Mouse (Mus musculus): ENCODE measurements around the gene Tns1. TPM values are rescaled to one million over a fixed set of nuclear protein-coding genes. Genes with fewer than 3 reads are reported as not detected.
A peak's percentile ranks its signal among the peaks of the same experiment; 100 is the strongest.
"Not testable (repeated sequence)": the region's sequence is repeated elsewhere in the genome, so short reads cannot be mapped to it uniquely, and the experiment has no call there.

Gene Tns1
- 100 to 1,000 TPM; 636 to 666 TPM for total RNA-seq (2021)
- long read RNA-seq, experiment 1, partial matches to known transcripts, result 4 of 146 reads
- long read RNA-seq, experiment 1, other reads (novel, unspliced or antisense), result 142 of 146 reads
- long read RNA-seq, experiment 2, partial matches to known transcripts, result 1 of 77 reads
- long read RNA-seq, experiment 2, other reads (novel, unspliced or antisense), result 76 of 77 reads

DNA sequence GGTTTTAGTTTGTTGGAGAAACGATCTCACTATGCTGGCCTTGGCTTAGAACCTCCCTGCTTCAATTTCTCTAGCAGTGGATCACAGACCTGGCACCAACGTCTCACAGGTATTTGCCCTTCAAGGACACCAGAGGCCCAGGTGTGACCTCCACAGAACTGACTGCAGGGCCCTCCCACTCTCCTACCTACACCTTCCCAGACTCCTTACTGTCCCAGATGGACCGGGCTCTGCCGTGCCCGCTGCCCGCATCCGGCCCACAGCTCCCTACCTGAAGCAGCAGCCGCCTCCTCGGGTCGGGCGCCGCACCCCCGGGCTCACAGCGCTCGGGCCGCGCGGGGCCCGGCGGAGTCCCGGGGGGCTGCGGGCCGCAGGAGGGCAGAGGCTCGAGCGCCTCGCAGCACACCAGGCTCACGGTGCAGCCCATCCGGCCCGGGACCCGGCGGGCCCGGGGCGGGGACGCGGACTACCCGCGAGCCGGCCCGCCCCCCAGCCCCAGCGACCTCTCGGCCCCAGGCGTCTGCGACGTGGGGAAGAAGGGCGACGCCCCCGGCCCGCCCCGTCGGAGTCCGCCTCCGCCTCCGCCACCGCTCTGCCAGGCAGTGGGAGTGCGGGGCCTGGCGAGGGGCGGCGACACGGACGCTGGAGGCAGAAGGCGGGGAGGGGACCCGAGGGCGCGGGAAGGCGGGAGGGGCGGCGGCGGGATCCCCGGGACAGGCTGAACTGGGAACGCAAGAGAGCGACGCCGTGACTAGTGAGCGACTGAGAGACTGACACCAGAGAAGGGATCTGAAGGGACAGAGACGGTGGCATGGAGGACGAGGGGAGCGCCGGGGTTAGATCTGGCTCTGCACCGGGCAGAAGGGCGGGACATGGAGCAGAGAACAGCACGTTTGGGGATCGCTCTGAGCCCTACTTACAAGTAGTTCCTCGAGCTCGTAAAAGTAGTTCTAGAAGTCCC, at the start of gene Tns1:
Tns1 (minus strand) TSS at position 429 of the 961 bp plus-strand sequence.
- DNase-seq, result peak; percentile 61 to 64

DNA sequence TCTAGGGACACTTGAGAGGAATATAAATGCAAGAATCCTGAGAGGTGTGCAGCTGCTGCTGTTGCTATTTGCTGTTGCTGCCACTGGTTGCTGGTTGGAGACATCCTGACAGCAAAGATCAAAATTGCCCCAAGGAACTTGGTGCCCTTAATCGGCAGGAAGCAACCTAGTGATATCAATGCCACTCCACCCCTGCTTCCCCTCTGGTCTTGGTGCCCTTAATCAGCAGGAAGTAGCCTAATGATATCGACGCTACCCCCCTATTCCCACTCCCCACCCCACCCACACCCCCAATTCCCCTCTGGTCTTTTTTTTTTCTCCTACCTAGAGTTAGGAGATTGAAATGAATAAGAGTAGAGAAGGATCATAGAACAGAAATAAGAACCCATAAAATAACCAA, 48.5 kb upstream of the Tns1 start:
- DNase-seq, result no peak

DNA sequence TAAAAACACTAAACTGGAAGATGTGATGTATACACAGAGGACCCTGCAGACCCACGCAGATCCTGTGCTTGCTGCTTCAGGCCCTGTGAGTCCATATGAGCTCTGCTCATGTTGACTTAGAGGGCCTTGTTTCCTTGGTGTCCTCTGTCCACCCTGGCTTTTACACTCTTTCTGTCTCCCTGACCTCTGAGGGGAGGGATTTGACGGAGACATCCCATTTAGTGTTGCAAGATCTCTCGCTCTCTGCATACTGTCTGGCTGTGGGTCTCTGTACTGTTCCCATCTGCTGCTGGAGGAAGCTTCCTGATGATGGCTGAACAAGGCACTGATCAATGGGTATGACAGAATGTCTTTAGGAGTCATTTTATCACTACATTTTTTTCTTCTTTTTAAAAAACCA, 45.5 kb upstream of the Tns1 start:
- no peak for DNase-seq

DNA sequence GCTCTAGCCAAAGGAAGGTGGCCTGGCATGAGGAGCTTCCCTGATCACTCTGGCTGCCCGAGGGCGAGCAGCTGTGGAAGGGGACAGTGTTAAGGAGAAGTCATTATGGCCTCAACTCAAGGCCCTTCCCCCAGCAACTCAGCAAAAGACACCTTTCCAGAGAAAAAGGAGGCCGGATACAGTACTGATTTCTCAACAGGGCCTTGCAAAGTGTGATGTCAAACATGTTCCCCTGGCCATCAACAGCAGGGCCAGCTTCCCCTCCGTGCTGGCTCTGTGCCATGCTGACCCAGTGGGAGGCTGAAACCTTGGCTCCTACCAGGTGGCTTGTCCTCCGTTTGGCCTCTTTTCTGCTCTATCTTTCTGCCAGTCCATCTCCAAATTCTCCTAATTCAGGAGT, 42.9 kb upstream of the Tns1 start:
- no peak for DNase-seq

DNA sequence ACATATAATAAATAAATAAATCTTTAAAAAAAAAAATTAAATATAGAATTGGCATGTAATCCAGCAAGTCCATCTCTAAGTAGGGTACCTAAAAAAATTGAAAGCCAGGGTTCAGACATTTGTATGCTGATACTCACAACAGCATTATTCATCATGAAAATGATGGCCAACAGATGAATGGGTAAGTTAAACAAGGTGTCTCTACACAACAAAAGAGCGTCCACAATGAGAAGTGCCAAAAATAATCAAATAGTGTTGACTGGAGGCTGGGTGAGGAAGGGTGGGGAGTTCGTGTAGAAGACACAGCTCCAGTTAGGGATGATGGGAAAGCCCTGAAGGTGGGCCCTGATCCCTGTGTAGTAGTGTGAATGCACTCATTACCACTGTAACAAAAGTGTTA, 35.8 kb upstream of the Tns1 start:
- no peak for DNase-seq

DNA sequence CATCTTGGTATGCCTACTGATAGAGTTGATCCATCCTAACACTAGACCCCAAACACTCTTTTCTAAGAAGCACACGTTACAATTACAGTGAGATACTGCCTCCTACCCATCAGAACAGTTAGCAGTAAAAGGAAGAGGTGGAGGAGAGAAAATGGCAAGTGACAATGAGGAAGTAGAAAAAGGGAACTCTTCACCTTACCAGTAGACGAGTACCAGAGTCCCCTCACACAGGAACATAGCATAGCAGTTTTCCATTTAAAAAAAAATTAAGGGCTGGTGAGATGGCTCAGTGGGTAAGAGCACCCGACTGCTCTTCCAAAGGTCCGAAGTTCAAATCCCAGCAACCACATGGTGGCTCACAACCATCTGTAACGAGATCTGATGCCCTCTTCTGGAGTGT, 35.4 kb upstream of the Tns1 start:
- DNase-seq, result not testable (repeated sequence)

DNA sequence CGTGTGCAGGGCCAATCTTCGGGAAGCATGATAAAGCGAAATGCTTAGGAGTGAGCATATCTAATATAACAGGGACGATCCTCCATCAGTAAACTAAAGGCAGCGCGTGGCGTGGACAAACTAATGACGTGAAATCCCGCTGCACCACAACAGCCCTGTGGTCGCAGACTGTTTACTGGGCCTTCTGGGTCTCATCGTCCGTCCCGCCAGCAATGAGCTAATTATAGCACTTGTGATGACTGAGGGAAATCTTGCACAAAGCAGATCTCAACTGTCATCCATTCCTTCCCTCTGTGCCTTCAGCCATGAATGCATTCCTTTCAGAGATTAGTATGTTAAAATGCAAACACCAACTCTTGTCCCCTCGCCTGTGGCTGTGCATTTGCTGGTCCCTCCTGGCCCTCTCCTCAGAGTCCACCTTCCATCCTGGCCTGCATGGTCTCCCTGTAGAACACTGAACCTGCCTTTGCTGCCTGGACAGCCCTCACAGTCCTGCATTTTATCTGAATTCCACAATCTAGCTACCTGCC, 32.2 kb upstream of the Tns1 start:
- no peak for DNase-seq

DNA sequence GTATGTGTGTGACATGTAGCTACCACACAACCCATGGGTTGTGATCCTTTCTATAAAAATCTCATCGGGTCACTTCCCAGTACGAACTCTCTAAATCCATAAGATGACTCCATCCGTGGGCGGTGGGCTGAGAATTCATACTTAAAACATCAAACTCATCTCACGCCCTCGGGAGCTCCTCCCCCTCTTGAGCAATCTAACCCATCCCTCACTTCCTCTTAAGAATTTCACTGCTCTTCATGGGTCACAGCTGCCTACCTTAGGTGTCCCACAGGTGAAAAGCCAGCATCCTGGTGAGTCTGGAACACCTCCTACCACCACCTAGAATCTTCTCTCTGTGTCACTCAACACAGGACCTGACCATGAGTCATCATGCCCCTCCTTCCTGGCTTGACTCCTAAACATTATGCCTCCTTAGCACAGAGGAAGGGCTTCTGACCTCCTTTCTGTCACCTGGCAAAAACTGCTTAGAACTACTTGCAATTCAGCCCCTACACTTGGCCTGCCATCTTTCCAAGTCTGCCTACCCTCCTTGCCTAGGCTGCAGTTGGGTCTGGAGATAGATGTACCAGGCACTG, 31.3 kb upstream of the Tns1 start:
- DNase-seq, result no peak

DNA sequence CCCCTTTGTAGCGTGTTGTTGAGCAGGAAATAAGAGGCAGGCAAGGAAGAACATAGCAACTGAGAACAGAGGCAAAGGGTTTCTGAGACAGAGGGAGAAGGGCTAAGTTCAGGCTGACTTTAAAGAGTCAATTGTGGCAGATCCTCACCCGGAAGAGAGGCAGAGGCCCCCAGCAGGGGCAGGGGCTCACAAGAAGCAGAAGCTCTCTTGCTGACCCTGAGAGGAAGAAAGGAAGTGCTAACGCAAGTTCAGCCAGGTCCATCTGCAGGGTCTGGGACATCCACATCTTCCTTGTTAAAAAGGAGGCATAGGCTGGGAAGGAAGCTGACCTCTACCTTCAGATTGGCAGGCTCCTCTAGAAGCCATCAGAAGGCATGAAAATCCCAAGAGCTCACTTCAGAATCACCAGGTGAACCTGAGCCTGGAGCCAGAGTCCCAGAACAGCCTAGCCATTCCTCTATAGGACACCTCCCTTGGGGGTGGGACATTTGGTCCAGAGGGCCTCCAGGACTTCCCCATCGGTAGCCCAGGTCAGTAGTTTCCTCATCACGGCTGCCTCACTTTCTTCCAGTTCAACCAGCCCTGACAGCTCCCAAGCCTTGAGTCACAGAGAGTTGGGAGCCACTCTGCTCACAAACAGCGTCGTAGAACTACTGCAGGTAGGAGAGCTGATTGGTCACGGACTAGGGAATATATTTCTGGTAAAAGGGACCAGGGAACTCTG, 29.4 kb upstream of the Tns1 start, which contains the start of gene Cxcr2:
Cxcr2 (plus strand) TSS at position 529 of the 724 bp plus-strand sequence.
- DNase-seq, result no peak

DNA sequence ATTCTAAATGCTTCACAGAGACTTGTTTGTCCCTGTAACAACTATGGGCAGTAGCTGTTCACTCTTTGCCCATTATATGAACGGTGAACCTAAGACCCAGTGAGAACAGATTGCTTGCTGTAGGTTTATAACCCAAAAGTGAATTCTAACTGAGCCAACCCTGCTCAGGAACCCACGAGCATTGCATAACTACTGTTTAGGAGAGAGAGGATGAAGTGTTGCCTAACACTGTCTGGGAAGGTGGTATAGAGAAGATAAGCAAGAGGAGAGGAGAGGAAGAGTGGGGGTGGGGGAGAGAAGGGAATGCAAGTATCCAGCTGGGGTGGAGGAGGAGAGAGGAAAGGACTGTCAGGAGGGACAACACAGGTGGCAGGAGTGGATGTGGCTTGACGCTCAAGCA, 26.8 kb upstream of the Tns1 start:
- no peak for DNase-seq

DNA sequence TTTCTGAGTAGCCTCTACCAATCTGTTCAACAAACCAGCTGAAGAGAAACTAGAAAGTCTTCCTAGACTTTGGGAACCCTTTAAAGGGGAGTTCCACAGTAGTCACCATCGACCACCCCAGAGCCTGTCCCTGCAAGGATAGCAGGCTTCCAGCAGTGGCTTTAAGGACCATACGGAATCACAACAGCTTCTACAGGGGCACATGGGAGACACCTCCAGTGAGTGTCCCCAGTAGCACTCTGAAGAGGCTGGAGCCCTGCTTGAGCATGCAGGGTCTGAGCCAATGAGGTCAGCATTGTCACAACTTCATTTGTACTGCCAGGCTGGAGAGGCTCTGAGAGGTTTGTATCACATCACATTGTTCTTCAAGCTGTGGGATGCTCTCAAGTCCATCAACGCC, 25.9 kb upstream of the Tns1 start:
- DNase-seq, result no peak

DNA sequence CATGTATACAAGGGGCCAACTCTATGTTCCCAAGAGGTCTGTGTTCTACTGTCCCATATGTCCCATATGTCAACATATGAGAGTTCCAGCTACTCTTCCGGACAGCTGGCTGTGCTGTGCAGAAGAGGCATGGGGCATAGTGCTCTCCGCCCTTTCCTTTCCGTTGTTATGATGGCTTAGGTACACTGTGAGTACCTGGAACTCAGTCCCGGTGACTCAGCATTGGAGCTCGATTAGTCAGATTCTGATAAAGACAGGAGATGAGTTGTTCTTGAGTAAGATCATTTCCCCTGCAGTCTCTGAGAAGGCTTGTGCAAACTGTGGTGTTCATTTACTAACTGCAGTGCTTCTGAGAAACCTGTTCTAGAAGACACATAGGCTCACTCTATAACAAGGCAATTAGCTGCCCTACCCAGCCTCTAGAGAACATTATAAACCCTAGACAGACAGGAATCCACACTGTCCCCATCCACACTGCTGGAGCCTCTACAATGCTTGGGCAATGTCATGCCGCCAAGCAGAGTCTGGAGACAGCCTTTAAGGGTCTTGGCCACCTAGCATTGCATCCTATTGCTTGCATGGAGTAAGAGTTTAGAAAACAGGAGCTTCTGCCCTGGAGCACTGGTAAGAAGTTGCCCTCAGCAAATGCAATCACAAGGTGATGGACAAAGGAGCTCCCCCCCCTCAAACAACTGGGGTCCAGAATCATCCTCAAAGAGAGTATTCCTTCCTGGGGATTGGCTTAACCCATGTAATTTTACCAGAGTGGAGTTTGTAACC, 25.0 kb upstream of the Tns1 start:
- no peak for DNase-seq

DNA sequence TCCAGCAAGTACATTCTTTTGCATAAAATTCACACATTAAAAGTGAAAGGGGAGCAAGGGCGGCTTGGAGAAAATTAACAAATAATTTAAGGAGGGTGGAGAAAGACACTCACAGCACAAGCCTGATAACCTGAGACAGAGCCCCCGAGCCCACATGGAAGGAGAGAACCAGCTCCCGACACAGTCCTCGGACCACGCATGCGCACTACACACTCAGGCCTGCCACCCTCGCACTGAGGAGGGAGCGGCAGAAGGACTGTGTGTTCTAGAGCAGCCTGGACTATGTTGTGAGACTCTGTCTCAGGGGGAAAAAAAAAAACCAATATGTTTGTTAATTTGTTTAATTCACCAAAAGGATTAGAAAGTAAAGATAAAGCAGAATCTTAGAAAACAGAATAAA, 17.5 kb upstream of the Tns1 start:
- no peak for DNase-seq

DNA sequence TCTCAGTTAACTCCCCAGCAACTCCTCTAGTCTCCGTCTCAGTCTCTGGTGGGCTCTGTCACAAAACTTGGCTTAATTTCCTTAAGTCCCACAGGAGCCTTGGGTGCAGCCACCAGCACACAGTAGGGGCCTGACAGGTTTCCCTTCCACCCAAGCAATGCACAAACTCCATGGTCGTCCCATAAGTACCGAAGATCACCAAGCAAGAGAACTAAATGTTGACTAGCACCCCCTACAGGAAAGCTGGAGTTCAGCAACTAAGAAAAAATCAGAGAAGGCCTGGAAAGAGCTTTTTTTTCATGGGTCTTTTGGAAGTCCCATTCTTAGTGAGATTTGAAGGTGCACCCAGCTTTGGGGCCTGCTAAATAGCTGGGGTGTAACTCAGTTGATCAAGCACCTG, 15.2 kb upstream of the Tns1 start:
- no peak for DNase-seq

DNA sequence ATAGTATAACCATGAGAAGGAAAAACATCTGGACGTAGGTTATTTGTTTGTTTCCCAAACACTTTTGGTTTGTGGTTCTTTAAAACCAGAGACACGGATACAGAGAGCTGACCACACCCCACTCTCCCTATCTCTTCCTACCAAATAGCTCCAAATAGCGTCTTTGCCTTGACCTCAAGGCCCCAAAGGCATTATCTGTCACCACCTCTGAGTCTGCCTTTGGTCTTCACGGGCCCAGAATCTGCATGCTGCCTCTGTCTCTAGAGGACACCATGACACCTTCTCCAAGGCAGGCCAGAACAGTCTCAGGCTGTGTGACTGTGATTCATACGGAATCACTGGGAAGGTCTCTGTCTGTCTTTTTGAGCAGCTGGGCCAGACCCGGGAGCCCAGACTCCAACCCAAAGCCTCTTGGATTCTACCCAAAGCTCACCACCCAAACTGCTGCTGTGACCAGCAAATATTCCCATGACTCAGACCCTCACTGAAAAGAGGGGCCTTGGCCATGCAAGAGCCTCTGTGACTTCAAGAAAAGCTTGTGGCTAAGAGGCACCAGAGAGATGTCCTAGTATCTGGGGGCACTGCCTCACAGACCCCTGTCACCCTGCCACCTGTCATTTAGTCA, 11.2 kb upstream of the Tns1 start:
- DNase-seq, result no peak

DNA sequence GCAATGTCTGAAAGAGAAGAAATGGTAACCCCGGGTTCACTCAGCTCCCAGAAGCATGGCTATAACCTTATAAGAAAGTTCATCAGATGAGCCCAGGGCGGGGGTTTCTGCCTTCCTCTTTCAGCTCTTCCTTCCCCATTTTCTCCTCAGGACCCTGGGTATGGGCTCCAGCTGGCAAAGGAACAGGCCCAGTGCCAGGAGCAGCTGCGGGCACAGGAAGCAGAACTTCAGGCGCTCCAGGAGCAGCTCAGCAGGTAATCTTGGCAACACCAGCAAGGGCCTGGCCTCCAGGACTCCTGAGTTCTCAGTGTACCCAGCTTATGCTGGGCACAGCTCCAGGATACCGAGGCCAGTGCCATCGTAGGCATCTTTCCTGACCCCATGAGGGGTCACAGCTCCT, 9.7 kb upstream of the Tns1 start:
- DNase-seq, result peak in 1 of 2 experiments; percentile 66

DNA sequence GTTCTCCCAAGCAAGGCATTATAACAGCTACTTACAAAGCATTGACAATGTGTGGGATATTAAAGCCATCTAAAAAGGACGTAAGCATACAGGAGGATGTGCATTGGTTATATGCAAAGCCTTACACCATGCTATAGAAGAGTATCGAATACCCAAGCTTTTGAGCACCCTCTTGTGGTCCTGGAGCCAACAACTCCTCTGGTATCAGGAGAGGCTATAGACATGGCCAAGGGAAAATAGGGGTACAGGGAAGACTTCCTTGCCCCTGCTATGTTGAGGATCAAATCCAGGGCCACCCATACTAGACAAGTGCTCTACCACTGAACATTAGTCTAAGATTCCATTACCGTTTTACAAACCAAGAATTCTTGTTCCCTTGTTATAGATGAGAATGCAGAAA, 7.8 kb upstream of the Tns1 start:
- DNase-seq, result no peak

DNA sequence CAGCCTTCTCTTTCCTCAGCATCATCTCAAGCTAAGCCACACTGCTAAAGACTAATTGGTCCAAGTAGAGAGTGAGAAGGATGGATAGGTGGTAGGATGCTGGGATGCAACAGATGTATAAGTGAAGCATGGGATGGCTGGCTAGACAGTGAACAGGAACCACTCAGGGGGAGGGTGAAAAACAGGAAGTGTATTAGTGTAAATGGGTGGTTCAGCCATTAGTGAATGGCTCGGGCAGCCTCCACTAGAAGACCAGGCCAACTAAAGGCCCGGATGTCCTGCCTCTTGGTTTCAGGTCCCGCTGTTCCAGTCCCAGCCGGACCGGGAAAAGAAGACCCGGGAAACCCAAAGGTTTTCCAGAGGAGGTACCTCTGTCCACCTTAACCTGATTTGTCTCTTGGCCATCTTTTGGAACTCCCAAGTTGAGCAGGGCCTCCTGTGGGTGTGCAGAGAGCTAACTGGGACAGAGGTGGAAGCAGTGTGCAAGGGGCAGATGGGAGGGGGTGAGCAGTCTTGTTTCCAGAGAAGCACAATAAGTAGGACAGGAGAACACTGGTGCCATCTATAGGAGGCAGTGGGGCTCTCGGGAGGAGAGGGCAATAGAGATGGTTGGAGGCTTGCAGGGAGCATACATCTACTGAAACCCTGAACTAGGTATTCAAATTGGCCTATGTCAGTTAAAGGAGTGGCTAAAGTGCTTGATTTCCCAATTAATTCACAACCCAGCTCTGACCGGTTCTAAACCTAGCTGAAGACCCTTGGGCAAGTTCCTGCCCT, 6.8 kb upstream of the Tns1 start:
- DNase-seq, result no peak

DNA sequence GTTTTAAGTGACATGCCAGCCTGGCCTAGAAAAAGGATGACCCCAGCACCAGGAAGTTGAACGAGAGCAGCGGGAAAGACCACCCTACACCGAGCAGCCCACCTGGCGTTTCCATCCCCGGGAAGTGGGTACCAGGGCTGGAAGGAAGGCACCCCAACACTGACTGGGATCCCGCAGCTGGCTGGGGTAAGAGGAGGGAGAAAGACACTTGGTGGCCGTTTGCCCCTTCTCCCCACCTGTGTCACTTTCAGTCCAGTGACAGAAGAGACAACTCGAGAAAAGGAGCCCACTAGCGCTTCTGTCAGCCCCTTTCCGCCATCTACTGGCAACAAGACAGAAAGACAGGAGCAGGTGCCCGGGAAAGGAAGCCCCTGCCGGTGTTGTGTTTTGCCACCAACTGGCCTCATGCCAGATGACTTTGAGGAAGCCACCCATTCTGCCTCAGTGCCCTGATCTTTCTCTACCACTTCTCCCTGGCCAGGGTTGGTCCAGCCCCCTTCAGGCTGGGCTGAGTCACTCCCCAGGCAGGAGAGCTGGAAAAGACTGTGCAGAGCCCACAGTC, 823 bp upstream of the Tns1 start, which contains the start of gene Rufy4:
Rufy4 (plus strand) TSS at position 551 of the 562 bp plus-strand sequence.
- DNase-seq, result peak; percentile 82 to 86

DNA sequence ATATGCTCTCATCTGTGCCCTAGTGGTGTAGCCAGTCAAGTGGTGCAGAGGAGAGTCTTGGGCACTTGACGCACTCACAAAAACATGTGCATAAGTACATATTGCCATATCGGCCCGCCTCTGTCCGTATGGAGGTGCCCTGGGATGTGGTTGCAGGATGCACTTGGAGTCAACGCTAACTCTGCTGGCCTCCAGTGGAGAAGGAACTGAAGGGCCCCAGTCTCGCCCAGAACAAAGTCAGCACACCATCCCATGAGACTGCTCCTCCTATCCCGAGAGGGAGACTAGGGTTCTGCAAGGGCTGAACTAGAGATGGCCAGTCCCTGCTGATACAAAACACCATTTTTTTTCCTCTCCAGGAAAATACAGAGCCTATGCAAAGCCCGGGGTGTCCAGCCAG, 1.0 kb downstream of the Tns1 start:
- DNase-seq, result peak in 1 of 2 experiments; percentile 36

Measured in heart, adult 18-20 months (tissue).